Mouse (Mus musculus) embryonic facial prominence, embryonic 14.5 days (tissue): ENCODE data around the gene Tagln2. TPM values are rescaled to one million over a fixed set of nuclear protein-coding genes. Genes with fewer than 3 reads are reported as not detected.

Experiments
- ATAC-seq: fragments of 200-750 bp; cut with Nextera tagmentation; 2 replicates; pipeline ENCODE4 v1.8.0; 2017; ENCODE audit warnings: low read depth, moderate number of reproducible peaks, moderate TSS enrichment
- DNase-seq: peaks from one replicate; pipeline ENCODE4 v3.0.0-alpha.2; 2015; ENCODE audit warnings: low spot score
- H3K27ac ChIP-seq: fragments of 300-500 bp; sonication (generic); replicated peaks from 2 replicates; pipeline ENCODE4 v1.5.1; 2014; ENCODE audit warnings: low read depth, mild to moderate bottlenecking, low read length, moderate library complexity
- H3K27me3 ChIP-seq: fragments of 300-500 bp; sonication (generic); replicated peaks from 2 replicates; pipeline ENCODE4 v1.6.1; 2014; ENCODE audit warnings: low read length; ENCODE audit not compliant: control insufficient read depth, insufficient read depth
- H3K36me3 ChIP-seq: fragments of 300-500 bp; sonication (generic); 2 replicates; pipeline ENCODE4 v1.6.1; 2014; ENCODE audit warnings: low read length, mixed read lengths; ENCODE audit not compliant: control insufficient read depth, insufficient read depth
- H3K4me1 ChIP-seq: fragments of 300-500 bp; sonication (generic); 2 replicates; pipeline ENCODE4 v1.6.1; 2014; ENCODE audit warnings: antibody characterized with exemption, low read length; ENCODE audit not compliant: control insufficient read depth, insufficient read depth
- H3K4me2 ChIP-seq: fragments of 300-500 bp; sonication (generic); 2 replicates; pipeline ENCODE4 v1.6.1; 2014; ENCODE audit warnings: low read depth, mild to moderate bottlenecking, low read length, moderate library complexity, mixed read lengths
- H3K4me3 ChIP-seq: fragments of 300-500 bp; sonication (generic); 2 replicates; pipeline ENCODE4 v1.5.1; 2014; ENCODE audit warnings: low read depth, mild to moderate bottlenecking, low read length
- H3K9ac ChIP-seq: fragments of 300-500 bp; sonication (generic); 2 replicates; pipeline ENCODE4 v1.6.1; 2014; ENCODE audit warnings: low read depth, mild to moderate bottlenecking, low read length, moderate library complexity, mixed read lengths
- H3K9me3 ChIP-seq: fragments of 300-500 bp; sonication (generic); 2 replicates; pipeline ENCODE4 v1.6.1; 2016; ENCODE audit warnings: low read length; ENCODE audit not compliant: control insufficient read depth
- WGBS: fragments of 180-500 bp; shearing (Covaris S2); extraction: QIAGEN DNeasy Blood & Tissue Kit; methylation state at CpG from one replicate; pipeline ENCODE4 v1.1.7; 2014; 5-methylcytosine and 5-hydroxymethylcytosine counted together
- polyA plus RNA-seq: library from polyadenylated mRNA; unstranded; fragments of >200 nt; fragmentation: Nextera tagmentation; extraction: Ambion mirVana; gene quantifications from 2 replicates; pipeline ENCODE4 v1.2.1, GENCODE M21; 2014

Gene Tagln2
- polyA plus RNA-seq, 1 experiment from 2014 or later, result 231 TPM

DNA sequence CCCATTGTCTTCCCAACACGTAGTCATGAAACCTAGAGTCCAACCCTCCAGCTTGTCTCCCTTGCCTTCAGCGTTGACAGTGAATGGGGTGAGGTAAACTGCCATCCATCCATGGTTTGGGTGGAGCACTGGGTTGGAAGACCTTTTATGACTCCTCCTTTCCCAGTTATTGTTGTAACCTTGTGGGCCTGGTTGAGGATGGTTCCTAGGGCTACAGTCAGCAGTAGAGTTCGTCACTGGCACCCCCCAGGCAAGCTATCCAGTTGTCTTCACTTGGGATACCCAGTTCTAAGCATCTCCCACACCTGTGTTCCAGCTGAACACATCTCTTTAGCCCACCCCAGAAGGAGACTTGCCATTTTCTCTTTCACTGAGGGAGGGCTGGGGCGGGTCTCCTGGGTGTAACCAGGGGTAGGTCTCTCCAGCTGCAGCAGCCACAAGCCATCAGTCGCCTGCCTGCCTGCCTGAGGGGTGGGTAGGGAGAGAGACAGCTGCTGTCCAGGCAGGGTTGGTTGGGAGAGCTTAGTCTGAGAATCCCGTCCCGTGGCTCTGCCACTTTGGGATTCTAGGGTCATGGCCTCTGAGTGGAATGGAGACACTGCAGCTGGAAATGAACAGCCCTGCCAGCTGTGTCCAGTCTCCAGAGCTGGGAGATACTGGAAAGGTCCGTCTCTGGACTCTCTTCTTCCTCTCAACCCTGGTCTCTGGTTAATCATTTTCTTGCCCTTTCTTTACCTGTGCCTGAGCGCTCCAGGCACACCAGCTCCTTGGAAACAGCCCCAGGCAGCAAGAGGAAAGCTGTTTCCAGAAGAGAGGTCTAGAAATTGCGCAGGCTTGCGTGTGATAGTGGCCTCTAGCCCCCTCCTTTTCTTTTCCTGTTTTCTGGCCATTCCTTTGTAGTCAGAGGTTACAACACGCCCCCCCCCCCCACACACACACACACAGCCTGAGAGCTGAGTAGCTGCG lies 2.6 kb downstream of the Tagln2 start:
- Histone ChIP-seq H3K27ac (peak overlapping the region; percentile 75), H3K9me3 (no peaks in the 10 kb centered on the region), H3K4me3 (peak overlapping the region; percentile 61), H3K4me2 (peak overlapping the region; percentile 69), H3K9ac (peak overlapping the region; percentile 42; the same call in 1 of the 2 replicates), H3K4me1 (peaks cover 33% of the 10 kb centered on the region), H3K27me3 (0 out of 2 replicates have a peak, but pooled peaks cover 3% of the 10 kb centered on the region), H3K36me3 (peaks cover 19% of the 10 kb centered on the region)
- 33% methylated on average over 12 of the region's 13 CpGs for WGBS
- DNase-seq (peak; percentile 53), ATAC-seq (no peak)

DNA sequence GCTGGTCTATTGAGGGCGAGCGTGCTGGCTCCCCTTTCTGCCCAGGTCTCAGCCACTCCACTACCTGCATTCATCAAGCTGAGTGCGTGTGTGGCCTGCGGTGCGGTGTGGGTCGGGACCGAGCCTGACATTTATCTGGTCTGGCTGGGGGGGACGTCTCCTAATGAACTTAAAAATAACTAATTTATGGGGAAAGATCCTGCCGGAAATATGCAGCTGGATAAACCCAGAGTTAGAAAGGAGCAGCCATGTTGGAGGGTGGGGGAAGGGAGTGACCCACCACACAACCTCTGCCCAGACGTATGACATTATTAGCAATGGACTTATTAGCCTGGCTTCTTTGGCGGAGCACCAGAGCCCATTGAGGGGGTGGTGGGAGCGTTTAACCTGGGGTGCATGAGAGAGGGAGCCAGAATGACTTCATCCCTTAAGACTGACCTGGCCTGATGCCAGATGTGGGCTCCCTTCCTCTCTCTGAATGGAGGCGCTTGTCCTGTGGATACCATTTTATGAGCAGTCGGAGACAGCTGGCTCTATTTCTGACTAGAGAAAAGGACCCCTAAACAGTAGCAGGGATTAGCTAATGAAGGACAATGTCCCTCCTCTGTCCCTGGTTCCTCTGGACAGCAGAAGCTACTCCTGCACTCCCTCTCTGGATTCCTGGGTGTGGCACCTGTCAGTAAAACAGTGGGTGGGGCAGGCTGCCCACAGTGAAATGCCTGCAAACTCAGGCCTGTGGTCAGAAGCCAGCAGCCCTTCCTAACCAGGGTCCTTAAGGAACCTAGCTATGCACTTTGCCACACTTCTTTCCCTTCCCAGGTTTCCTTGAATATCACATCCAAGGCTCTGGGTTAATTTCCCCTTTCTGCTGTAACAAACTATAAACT lies 3.5 kb downstream of the Tagln2 start:
- ATAC-seq, result no peak

DNA sequence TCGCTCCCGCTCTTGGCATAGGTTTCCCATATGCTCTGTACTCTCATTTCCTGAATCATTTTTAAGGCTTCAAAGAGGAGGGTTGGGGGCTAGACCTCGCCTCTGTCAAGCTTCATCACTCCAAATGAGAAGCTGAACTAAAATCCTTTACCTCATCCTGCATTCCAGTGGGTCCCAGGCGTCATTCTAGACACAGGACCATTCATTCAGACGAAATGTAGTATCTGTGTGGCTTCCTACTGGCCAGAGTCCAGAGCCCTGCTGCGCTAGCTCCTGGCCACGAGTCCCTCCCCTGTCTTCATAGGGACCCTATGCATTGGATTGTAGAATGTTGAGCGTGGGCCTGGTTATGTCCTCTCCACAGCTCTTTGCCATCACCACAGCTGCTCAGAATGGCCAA lies 4.9 kb downstream of the Tagln2 start:
- Histone ChIP-seq H3K27ac (peak overlapping the region; percentile 1; the same call in 1 of the 2 replicates), H3K9ac (no peak overlapping the region), H3K4me2 (peak overlapping the region; percentile 37), H3K27me3 (0 out of 2 replicates have a peak, but pooled peaks cover 3% of the 10 kb centered on the region), H3K4me1 (peaks cover 33% of the 10 kb centered on the region), H3K4me3 (no peak overlapping the region), H3K36me3 (peaks cover 16% of the 10 kb centered on the region; the same call in 1 of the 2 replicates), H3K9me3 (no peaks in the 10 kb centered on the region)
- DNase-seq (peak; percentile 54), ATAC-seq (no peak)
- WGBS, result 52% methylated on average over 8 of the region's 8 CpGs

More for the DNA sequence above, 3.5 kb downstream of the Tagln2 start:
- peak overlapping the region; percentile 42; the same call in 1 of the 2 replicates for H3K9ac ChIP-seq
- no peaks in the 10 kb centered on the region for H3K9me3 ChIP-seq
- 32% methylated on average over 14 of the region's 14 CpGs for WGBS
- peaks cover 16% of the 10 kb centered on the region; the same call in 1 of the 2 replicates for H3K36me3 ChIP-seq
- peak overlapping the region; percentile 75; the same call in 1 of the 2 replicates for H3K27ac ChIP-seq
- peak overlapping the region; percentile 10; the same call in 1 of the 2 replicates for H3K4me3 ChIP-seq
- 0 out of 2 replicates have a peak, but pooled peaks cover 3% of the 10 kb centered on the region for H3K27me3 ChIP-seq
- peak; percentile 83 for DNase-seq
- H3K4me2 ChIP-seq, result peak overlapping the region; percentile 69
- peaks cover 33% of the 10 kb centered on the region for H3K4me1 ChIP-seq

DNA sequence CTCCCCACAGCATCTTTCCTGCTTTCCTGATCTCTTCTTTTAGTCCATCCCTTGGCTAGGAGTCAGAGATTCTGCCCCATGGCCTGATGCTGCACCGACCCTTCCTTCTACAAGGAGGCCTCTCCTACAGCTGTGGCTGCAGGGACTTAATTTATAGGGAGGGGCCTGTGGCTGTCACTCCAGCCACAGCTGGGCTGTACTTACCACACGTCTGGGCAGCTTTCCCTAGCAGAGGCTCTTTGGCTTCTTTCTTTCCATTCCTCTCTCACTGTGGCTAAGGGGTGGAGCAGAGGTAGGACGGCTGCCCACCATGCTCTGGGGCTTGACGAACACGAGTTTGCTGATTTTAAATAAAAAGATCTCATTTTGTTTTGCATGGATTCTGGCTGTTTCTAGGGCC lies 7.2 kb downstream of the Tagln2 start:
- no peak overlapping the region for H3K4me2 ChIP-seq
- peaks cover 26% of the 10 kb centered on the region for H3K4me1 ChIP-seq
- no peaks in the 10 kb centered on the region for H3K9me3 ChIP-seq
- 0 out of 2 replicates have a peak overlapping the region, but pooled peaks have one; percentile 23 for H3K27ac ChIP-seq
- WGBS, result 48% methylated on average over 5 of the region's 5 CpGs
- peak; percentile 79 for DNase-seq
- H3K27me3 ChIP-seq, result 0 out of 2 replicates have a peak, but pooled peaks cover 2% of the 10 kb centered on the region
- H3K4me3 ChIP-seq, result no peak overlapping the region
- no peak overlapping the region for H3K9ac ChIP-seq
- peaks cover 16% of the 10 kb centered on the region; the same call in 1 of the 2 replicates for H3K36me3 ChIP-seq
- ATAC-seq, result peak; percentile 42; the same call in 1 of the 2 replicates

DNA sequence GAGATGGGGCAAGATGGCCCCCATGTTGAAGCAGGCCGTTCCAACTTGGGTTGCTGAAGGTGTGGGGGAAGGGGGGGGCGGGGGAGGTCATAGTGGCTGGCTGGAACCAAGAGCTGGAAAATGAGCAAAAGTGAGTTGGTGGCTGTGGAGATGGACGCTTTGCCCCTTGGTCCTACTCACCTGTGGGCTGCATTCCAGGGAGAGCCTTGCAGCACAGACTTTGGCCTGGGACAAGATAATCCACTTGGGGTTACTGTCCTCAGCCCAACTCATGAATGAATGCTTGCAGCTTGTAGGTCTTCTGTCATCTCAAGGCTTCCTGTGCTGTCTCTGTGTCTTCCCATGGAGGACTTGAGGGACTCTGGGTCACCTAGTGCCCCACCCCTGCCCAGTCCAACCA lies 7.9 kb downstream of the Tagln2 start:
- 92% methylated on average over 3 of the region's 3 CpGs for WGBS
- Histone ChIP-seq H3K4me2 (no peak overlapping the region), H3K36me3 (peaks cover 16% of the 10 kb centered on the region; the same call in 1 of the 2 replicates), H3K9ac (no peak overlapping the region), H3K27me3 (no peaks in the 10 kb centered on the region), H3K9me3 (no peaks in the 10 kb centered on the region), H3K4me3 (no peak overlapping the region), H3K4me1 (peaks cover 20% of the 10 kb centered on the region), H3K27ac (no peak overlapping the region)
- DNase-seq (no peak), ATAC-seq (no peak)

DNA sequence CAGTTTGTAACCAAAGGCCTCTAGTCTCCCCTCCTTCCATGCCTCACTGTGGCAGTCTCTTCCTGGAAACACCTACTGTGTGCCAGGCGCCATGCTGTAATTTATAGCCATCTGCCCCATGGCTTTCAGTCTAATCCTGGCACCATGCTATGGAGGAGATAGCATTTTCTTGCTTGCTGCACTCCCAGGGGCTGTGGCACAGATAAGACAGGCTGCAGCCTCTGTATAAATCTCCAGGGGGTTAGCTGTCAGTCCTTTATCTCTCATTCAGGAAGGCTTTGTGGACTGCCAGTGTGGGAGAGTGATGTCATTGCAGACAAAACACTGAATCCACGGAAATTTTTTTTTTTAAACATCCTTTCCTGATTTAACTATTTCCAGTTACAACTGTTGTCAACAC lies 8.3 kb downstream of the Tagln2 start:
- ATAC-seq, result no peak
- H3K27me3 ChIP-seq, result no peaks in the 10 kb centered on the region
- peaks cover 20% of the 10 kb centered on the region for H3K4me1 ChIP-seq
- no peak overlapping the region for H3K27ac ChIP-seq
- H3K9ac ChIP-seq, result no peak overlapping the region
- 55% methylated on average over 2 of the region's 2 CpGs for WGBS
- peaks cover 16% of the 10 kb centered on the region; the same call in 1 of the 2 replicates for H3K36me3 ChIP-seq
- no peak overlapping the region for H3K4me2 ChIP-seq
- DNase-seq, result no peak
- no peak overlapping the region for H3K4me3 ChIP-seq
- H3K9me3 ChIP-seq, result no peaks in the 10 kb centered on the region

DNA sequence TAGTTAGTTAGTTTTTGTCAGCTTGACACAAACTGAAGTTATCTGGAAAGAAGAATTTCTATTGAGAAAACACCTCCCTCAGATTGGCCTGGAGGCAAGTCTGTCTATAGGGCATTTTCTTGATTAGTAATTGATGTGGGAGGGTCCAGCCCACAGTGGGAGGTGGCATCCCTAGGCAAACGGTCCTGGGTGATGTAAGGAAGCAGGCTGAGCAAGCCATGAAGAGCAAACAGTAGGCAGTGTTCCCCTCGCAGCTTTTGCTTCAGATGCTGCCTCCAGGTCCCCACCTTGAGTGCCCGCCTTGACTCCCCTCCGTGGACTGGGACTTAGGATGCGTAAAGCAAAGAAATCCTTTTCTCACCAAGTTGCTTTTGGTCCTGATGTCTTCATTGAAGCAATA lies 9.4 kb downstream of the Tagln2 start:
- Histone ChIP-seq H3K4me3 (no peak overlapping the region), H3K4me1 (peaks cover 14% of the 10 kb centered on the region), H3K27me3 (no peaks in the 10 kb centered on the region), H3K27ac (no peak overlapping the region), H3K9me3 (no peaks in the 10 kb centered on the region), H3K4me2 (no peak overlapping the region), H3K36me3 (peaks cover 16% of the 10 kb centered on the region; the same call in 1 of the 2 replicates), H3K9ac (no peak overlapping the region)
- 80% methylated on average over 5 of the region's 5 CpGs for WGBS
- DNase-seq (no peak), ATAC-seq (no peak)

DNA sequence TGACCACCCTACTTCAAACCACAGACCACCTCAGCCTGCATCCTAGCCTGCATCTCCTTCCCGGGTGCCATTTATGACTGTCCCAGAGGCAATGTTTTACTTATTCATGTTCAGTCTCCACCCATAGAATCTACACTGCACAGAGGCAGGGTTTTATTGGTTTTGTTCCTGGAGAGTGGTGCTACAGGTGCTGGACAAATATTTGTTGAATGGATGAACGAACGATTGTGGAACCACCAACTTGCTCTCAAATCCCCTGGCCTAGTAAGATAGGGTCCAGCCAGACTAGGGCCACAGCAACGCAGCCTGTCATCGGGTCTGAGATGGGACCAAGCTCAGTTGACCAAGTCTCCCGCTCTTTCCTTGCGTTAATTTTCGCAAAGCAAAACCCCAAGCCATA lies 10.1 kb downstream of the Tagln2 start:
- H3K27me3 ChIP-seq, result no peaks in the 10 kb centered on the region
- no peak overlapping the region for H3K27ac ChIP-seq
- no peak overlapping the region for H3K4me3 ChIP-seq
- DNase-seq (no peak), ATAC-seq (no peak)
- H3K4me2 ChIP-seq, result peak overlapping the region; percentile 16; the same call in 1 of the 2 replicates
- H3K9me3 ChIP-seq, result no peaks in the 10 kb centered on the region
- no peak overlapping the region for H3K9ac ChIP-seq
- H3K36me3 ChIP-seq, result peaks cover 16% of the 10 kb centered on the region; the same call in 1 of the 2 replicates
- H3K4me1 ChIP-seq, result peaks cover 8% of the 10 kb centered on the region; the same call in 1 of the 2 replicates
- 31% methylated on average over 8 of the region's 8 CpGs for WGBS
